Mouse (Mus musculus): Measurements from ENCODE around the gene Hipk2. TPM values are rescaled to one million over a fixed set of nuclear protein-coding genes. Genes with fewer than 3 reads are reported as not detected.

Hipk2 gene
- polyA plus RNA-seq (2012; rRNA removed), result 34.3 and 36.6 TPM in 2 replicates

DNA sequence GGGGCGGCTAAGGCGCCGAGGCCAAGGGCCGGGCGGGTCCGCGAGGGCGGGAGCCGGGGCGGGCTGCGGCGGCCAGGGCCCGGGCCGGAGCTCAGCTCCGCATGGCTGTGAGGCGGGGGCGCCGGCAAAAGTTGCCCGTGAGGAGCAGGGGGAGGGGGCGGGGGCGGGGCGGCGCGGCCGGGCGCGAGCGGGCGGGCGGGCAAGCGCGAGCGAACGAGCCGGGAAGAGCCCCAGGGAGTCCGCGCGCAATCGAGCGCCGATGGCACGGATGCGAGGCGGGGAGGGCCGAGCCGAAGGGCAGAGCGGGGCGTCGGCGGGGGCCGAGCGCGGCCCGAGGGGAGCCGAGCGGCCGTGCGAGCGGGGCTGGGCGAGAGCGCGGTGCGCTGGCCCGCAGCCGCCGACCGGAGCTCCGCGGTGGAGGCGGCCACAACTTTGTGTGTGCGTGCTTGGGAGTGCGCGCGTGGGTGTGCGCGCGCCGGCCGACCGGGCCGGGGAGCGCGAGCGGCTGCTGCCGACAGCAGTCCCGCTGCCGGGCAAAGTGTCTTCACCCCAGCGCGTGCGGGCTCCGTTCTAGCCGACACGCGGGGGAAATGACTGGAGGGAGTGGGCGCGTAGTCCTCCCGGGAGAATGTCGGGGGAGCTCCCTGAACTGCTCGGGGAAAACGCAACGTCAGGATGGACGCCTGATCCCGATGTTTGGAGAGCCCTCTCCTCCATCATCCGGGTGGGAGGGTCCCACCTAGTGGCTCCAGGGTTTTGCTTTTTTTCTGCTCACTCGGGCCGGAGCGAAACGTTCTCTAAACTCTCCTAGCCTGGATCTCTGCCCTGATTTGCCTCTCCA lies at the start of gene Hipk2:
Gene Hipk2 (minus strand): TSS at position 95 of the 841 bp plus-strand sequence.
- no peaks in the 10 kb centered on the region for H3K4me1 ChIP-seq (ENCODE audit: control insufficient read depth, insufficient read depth, low read length)
- H3K27ac ChIP-seq (ENCODE audit: insufficient read depth, low read length), result peak within 1 kb of the TSS; percentile 24; the same call in 1 of the 2 replicates
- under 1% methylated on average over 82 of the region's 108 CpGs for WGBS
- TF ChIP-seq POLR2A (IDR thresholded peaks at IDR 0.05; ENCODE audit: borderline replicate concordance, insufficient read depth, low read length), result no peak
- no peak for TF ChIP-seq CTCF (IDR thresholded peaks at IDR 0.05; ENCODE audit: borderline replicate concordance, insufficient read depth, low read depth, low read length)
- H3K4me3 ChIP-seq (replicated peaks; ENCODE audit: insufficient read depth, low read depth, low read length), result peak within 1 kb of the TSS; percentile 65
- H3K27me3 ChIP-seq (ENCODE audit: control insufficient read depth, insufficient read depth, low read length), result no peaks in the 10 kb centered on the region
- peak; percentile 78 to 79 for DNase-seq

DNA sequence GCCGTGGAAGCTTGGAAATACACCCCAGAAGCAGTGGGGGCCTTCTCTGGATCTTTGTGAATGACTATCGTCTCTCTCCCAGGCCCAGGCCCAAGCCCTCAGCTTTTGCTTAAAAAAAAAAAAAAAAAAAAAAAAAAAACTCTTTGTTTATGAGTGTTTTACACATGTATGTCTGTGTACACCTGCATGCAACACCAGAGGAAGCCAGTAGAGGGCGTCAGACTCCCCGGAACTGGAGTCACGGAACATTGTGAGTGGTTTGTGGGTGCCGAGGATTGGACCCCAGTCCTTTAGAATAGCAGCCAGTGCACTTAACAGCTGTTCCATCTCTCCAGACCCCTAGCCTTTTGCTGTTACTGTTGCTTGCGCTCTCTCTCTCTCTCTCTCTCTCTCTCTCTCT lies 49.8 kb upstream of the Hipk2 start:
- WGBS, result 48% methylated on average over 7 of the region's 7 CpGs
- Histone ChIP-seq H3K27ac (ENCODE audit: insufficient read depth, low read length) (no peak overlapping the region), H3K4me1 (ENCODE audit: control insufficient read depth, insufficient read depth, low read length) (no peaks in the 10 kb centered on the region), H3K27me3 (ENCODE audit: control insufficient read depth, insufficient read depth, low read length) (no peaks in the 10 kb centered on the region; the same call in 1 of the 2 replicates), H3K4me3 (replicated peaks; ENCODE audit: insufficient read depth, low read depth, low read length) (no peak overlapping the region)
- no peak for TF ChIP-seq POLR2A (IDR thresholded peaks at IDR 0.05; ENCODE audit: borderline replicate concordance, insufficient read depth, low read length)
- TF ChIP-seq CTCF (IDR thresholded peaks at IDR 0.05; ENCODE audit: borderline replicate concordance, insufficient read depth, low read depth, low read length), result peak; percentile 50; the same call in 1 of the 2 replicates
- no peak for DNase-seq

DNA sequence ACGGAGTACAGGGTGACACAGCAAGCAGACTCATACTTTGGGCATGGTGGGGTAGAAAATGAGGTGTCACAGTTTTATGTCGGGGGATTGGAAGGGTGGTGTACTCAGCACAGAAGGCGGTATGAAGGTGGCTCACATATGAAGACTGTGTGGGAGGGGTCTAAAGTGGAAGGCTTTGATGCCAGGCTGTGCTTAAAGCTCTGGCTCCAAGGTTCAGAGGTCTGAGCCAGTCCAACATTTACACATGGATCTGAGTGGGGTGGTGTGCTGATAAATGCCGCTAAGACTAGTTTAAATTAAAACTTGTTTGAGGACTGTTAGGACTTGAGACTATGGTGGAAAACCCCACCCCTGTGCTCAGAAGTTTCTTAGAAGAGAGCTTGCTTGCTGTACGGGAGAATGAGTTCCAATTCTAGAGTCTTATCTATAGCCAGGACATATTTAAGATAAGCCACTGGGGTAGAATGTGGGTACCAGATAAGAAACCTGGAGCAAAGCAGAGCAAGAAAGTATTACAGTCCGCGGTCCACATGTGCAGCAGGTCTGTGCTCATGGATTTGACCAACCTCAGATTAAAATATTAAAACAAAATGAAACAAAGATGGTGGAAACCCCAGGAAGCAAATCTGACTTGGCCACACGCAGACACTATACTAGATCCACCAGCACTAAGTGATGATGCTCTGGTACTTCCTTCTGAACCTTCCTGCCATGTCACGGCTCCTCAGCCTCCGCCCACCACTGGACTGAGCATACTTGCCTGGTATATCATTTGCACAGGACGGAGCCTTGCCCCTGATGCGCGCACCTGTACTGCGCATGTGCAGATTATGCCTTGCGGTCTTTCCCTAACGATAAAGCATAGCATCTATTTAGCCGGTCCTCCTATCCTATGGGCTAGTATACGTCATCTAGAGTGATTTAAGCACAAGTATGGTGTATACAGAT lies 48.2 kb upstream of the Hipk2 start:
- TF ChIP-seq CTCF (IDR thresholded peaks at IDR 0.05; ENCODE audit: borderline replicate concordance, insufficient read depth, low read depth, low read length) (no peak), POLR2A (IDR thresholded peaks at IDR 0.05; ENCODE audit: borderline replicate concordance, insufficient read depth, low read length) (no peak)
- DNase-seq, result no peak
- Histone ChIP-seq H3K4me3 (replicated peaks; ENCODE audit: insufficient read depth, low read depth, low read length) (no peak overlapping the region), H3K27me3 (ENCODE audit: control insufficient read depth, insufficient read depth, low read length) (no peaks in the 10 kb centered on the region; the same call in 1 of the 2 replicates), H3K27ac (ENCODE audit: insufficient read depth, low read length) (no peak overlapping the region), H3K4me1 (ENCODE audit: control insufficient read depth, insufficient read depth, low read length) (no peaks in the 10 kb centered on the region)
- 96% methylated on average over 18 of the region's 18 CpGs for WGBS

DNA sequence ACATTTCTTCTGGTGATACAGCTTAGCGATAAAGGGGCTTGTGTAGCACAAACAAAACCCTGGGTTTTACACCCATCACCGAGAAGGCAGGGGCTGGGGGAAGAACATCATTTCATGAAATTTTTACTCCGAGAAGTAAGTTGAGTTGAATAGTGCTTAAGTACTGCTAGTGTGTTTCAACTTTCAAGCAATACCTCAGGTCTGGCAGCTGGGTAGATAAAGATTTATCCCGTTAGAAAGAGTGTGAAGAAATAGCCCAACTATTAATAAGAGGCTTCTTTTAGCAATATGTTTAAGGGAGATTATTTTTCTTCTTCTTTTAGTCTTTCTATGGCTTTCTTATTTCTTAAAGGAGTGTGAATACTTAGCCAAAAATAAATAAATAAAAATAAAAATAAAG lies 47.5 kb upstream of the Hipk2 start:
- Histone ChIP-seq H3K27me3 (ENCODE audit: control insufficient read depth, insufficient read depth, low read length) (no peaks in the 10 kb centered on the region; the same call in 1 of the 2 replicates), H3K4me3 (replicated peaks; ENCODE audit: insufficient read depth, low read depth, low read length) (no peak overlapping the region), H3K4me1 (ENCODE audit: control insufficient read depth, insufficient read depth, low read length) (no peaks in the 10 kb centered on the region), H3K27ac (ENCODE audit: insufficient read depth, low read length) (no peak overlapping the region)
- no peak for DNase-seq
- TF ChIP-seq POLR2A (IDR thresholded peaks at IDR 0.05; ENCODE audit: borderline replicate concordance, insufficient read depth, low read length) (no peak), CTCF (IDR thresholded peaks at IDR 0.05; ENCODE audit: borderline replicate concordance, insufficient read depth, low read depth, low read length) (no peak)
- WGBS, result 96% methylated on average over 4 of the region's 4 CpGs

DNA sequence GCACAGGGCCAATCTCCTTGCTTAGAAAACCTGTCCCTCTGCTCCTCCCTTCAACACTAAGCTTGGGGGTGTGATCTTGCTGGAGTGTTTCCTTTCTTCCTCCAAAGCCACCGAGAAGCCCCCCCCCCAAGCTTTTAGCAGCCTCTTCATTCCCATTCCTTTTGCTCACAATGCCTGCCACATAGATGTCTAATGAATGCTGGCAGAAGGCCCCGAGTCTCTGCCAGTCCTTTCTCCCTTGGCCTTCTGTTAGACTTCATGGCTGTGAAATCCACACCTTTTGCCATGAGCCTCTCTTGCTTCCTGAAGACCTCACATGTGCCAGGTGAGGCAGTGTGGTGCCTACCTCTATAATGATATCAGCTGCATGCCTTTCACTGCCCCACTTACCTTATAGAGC lies 46.6 kb upstream of the Hipk2 start:
- no peak for DNase-seq
- WGBS, result 13% methylated on average over 2 of the region's 2 CpGs

DNA sequence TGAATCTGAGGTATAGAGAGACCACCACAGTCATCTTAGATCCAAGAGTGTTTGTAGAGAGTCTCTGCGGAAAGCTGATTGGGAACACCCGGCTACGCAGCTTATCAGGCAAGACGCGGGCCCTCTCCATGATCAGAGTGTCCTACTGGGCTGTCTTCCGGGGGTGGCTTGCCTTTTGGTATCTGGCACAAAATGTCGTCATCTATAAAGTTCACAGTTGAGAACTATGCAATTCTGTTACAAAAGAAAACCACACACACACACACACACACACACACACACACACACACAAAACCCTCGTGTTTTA lies 45.8 kb upstream of the Hipk2 start:
- no peak for DNase-seq
- TF ChIP-seq CTCF (IDR thresholded peaks at IDR 0.05; ENCODE audit: borderline replicate concordance, insufficient read depth, low read depth, low read length) (no peak), POLR2A (IDR thresholded peaks at IDR 0.05; ENCODE audit: borderline replicate concordance, insufficient read depth, low read length) (no peak)
- 98% methylated on average over 8 of the region's 8 CpGs for WGBS
- Histone ChIP-seq H3K27me3 (ENCODE audit: control insufficient read depth, insufficient read depth, low read length) (no peaks in the 10 kb centered on the region; the same call in 1 of the 2 replicates), H3K4me3 (replicated peaks; ENCODE audit: insufficient read depth, low read depth, low read length) (no peak overlapping the region), H3K27ac (ENCODE audit: insufficient read depth, low read length) (no peak overlapping the region), H3K4me1 (ENCODE audit: control insufficient read depth, insufficient read depth, low read length) (no peaks in the 10 kb centered on the region)

More for the DNA sequence above, 46.6 kb upstream of the Hipk2 start:
- H3K27ac ChIP-seq (ENCODE audit: insufficient read depth, low read length), result no peak overlapping the region
- no peaks in the 10 kb centered on the region for H3K4me1 ChIP-seq (ENCODE audit: control insufficient read depth, insufficient read depth, low read length)
- no peaks in the 10 kb centered on the region; the same call in 1 of the 2 replicates for H3K27me3 ChIP-seq (ENCODE audit: control insufficient read depth, insufficient read depth, low read length)
- TF ChIP-seq POLR2A (IDR thresholded peaks at IDR 0.05; ENCODE audit: borderline replicate concordance, insufficient read depth, low read length) (no peak), CTCF (IDR thresholded peaks at IDR 0.05; ENCODE audit: borderline replicate concordance, insufficient read depth, low read depth, low read length) (no peak)
- H3K4me3 ChIP-seq (replicated peaks; ENCODE audit: insufficient read depth, low read depth, low read length), result no peak overlapping the region

DNA sequence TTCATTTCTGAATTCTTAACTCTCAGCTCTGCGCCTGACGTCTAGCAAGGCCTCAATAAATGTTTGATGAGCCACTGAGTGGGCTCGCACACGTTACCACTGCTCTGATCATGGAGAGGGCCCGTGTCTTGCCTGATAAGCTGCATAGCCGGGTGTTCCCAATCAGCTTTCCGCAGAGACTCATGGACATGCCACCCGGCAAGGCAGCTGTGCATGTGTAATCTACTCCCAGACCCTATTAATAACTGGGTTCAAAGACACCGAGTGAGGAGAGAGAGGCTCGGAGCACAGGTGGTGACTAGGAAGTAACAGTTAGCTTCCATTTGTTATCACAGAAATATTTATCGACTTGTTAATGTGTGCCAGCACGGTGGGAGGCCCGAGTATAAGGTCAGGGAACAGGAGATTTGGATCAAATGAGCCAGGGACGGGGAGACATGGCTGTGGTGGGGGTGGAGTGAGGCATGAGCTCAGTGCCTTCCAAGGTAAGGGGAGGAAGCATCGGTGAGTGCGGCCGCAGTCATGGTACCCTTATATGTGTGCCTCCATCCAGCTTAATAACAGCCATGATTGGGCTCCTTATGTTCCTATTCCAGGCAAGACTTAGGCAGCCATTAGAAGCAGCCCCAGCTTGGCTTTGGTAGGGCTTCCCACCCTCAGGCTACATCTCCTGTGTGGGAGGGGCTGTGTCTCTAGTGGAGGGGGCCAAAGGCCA lies 45.3 kb upstream of the Hipk2 start:
- TF ChIP-seq CTCF (IDR thresholded peaks at IDR 0.05; ENCODE audit: borderline replicate concordance, insufficient read depth, low read depth, low read length), result no peak
- no peak for TF ChIP-seq POLR2A (IDR thresholded peaks at IDR 0.05; ENCODE audit: borderline replicate concordance, insufficient read depth, low read length)
- no peak overlapping the region for H3K27ac ChIP-seq (ENCODE audit: insufficient read depth, low read length)
- H3K27me3 ChIP-seq (ENCODE audit: control insufficient read depth, insufficient read depth, low read length), result no peaks in the 10 kb centered on the region; the same call in 1 of the 2 replicates
- H3K4me3 ChIP-seq (replicated peaks; ENCODE audit: insufficient read depth, low read depth, low read length), result no peak overlapping the region
- DNase-seq, result no peak
- H3K4me1 ChIP-seq (ENCODE audit: control insufficient read depth, insufficient read depth, low read length), result no peaks in the 10 kb centered on the region
- 89% methylated on average over 17 of the region's 17 CpGs for WGBS

All from cerebellum, adult 2 months (tissue).